Mouse (Mus musculus): Measurements from ENCODE around the gene Cenpl. TPM values are rescaled to one million over a fixed set of nuclear protein-coding genes. Genes with fewer than 3 reads are reported as not detected.

Cenpl gene
- polyA plus RNA-seq, 1 experiment from 2014 or later, result 33.0 TPM

DNA sequence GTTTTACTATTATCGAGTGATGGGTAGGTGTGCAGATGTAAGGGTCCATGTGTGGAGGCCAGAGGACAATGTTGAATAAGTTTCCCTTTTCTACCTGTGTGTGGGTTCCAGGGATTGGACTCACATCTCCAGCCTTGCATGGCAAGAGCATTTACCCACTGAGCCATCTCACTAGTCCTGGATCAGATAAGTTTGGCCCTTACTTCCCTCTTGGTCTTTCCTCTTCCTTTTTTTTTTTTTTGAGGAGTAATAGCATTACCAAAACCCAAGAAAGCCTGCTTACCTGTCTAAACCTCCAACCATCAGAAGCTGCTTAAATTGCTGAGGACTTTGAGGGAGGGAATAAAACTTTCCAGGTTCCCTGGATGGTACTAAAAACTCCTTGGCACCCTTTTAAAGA, 13.3 kb upstream of the Cenpl start:
- H3K27me3 ChIP-seq, result no peaks in the 10 kb centered on the region
- H3K9me3 ChIP-seq (replicated peaks), result no peaks in the 10 kb centered on the region
- H3K4me2 ChIP-seq, result no peak overlapping the region
- no peak for ATAC-seq
- no peak overlapping the region for H3K4me3 ChIP-seq
- H3K27ac ChIP-seq, result no peak overlapping the region
- H3K9ac ChIP-seq, result no peak overlapping the region
- H3K36me3 ChIP-seq (ENCODE audit: poor library complexity, severe bottlenecking), result peaks cover 47% of the 10 kb centered on the region
- no peaks in the 10 kb centered on the region for H3K4me1 ChIP-seq
- 96% methylated on average over 1 of the region's 1 CpGs for WGBS

DNA sequence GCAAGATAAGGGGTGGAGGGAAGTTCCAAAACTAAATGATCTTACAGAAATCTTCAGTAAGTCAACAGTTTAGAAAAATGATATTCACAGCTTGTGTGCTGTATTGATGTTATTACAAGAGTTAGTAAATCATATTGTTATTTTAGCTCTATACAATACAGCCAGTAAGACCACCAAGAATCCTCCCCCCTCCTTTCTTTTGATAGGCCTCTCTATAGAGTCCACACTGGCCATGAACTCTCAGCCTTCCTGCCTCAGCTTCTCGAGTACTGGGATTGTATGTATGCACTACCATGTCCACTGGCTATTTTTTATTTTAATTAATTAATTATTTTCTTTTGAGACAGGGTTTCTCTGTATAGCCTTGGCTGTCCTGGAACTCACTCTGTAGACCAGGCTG, 7.2 kb upstream of the Cenpl start:
- no peak for ATAC-seq
- H3K9me3 ChIP-seq (replicated peaks), result no peaks in the 10 kb centered on the region
- 75% methylated on average over 1 of the region's 1 CpGs for WGBS
- H3K4me2 ChIP-seq, result no peak overlapping the region
- H3K9ac ChIP-seq, result no peak overlapping the region
- no peaks in the 10 kb centered on the region for H3K27me3 ChIP-seq
- no peak overlapping the region for H3K4me3 ChIP-seq
- H3K36me3 ChIP-seq (ENCODE audit: poor library complexity, severe bottlenecking), result peaks cover 30% of the 10 kb centered on the region
- H3K27ac ChIP-seq, result no peak overlapping the region
- H3K4me1 ChIP-seq, result no peaks in the 10 kb centered on the region

DNA sequence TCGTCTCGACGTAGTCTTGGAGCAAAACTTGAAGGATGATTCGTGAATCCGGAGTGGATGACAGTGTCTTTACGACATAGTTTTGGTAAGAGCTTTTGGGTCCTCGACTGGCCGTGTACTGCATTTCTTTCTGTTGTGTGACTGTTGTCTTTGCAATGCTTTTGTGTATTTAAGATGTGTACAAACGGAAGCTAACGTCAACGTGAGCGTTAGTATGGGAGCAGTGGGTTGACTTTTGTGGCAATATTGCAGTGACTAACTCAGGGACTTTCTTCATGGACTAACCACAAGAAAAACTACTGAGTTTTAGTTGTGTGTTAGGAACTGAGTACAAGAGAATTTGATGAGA, 733 bp downstream of the Cenpl start:
- under 1% methylated on average over 12 of the region's 12 CpGs for WGBS
- Histone ChIP-seq H3K27me3 (no peaks in the 10 kb centered on the region), H3K4me2 (peak overlapping the region; percentile 83), H3K27ac (peak overlapping the region; percentile 51), H3K36me3 (ENCODE audit: poor library complexity, severe bottlenecking) (no peaks in the 10 kb centered on the region), H3K4me3 (peak overlapping the region; percentile 82), H3K9me3 (replicated peaks) (no peaks in the 10 kb centered on the region), H3K4me1 (peaks cover 45% of the 10 kb centered on the region), H3K9ac (peak overlapping the region; percentile 86)
- no peak for ATAC-seq

DNA sequence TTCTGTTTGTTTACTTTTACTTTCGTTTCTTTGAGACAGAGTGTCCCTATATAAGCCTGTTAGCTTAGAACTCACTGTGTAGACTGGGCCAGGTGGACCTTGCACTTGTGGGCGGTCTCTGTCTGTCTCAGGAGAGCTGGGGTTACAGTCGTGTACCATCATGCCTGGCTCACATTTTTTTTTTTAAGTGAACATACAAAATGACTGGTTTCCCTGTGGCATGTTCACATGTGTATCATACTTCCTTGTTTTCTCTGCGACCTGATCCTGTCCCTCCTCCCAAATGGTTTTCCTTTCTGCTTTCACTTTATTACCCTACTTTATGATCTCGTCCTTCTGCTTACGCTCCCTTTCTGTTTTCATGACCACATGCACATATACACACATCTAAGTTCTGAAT, 5.7 kb downstream of the Cenpl start:
- Histone ChIP-seq H3K4me1 (peaks cover 29% of the 10 kb centered on the region), H3K4me3 (no peak overlapping the region), H3K9ac (no peak overlapping the region), H3K27ac (no peak overlapping the region), H3K36me3 (ENCODE audit: poor library complexity, severe bottlenecking) (peaks cover 23% of the 10 kb centered on the region), H3K27me3 (no peaks in the 10 kb centered on the region), H3K9me3 (replicated peaks) (no peaks in the 10 kb centered on the region), H3K4me2 (no peak overlapping the region)
- ATAC-seq, result no peak
- 90% methylated on average over 6 of the region's 6 CpGs for WGBS

DNA sequence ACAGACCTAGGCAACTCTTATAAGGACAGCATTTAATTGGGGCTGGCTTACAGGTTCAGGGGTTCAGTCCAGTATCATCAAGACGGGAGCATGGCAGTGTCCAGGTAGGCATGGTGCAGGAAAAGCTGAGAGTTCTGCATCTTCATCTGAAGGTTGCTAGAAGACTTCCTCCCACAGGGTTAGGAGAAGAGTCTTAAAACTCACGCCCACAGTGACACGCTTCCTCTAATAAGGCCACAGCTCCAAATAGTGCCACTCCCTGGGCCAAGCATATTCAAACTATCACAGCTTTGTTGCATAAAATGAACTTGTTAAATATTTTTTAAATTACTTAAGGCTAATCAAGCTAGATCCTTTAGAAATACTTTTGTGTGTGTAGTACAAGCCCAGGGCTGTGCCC, 6.7 kb downstream of the Cenpl start:
- WGBS, result 92% methylated on average over 3 of the region's 3 CpGs
- H3K4me3 ChIP-seq, result no peak overlapping the region
- H3K9ac ChIP-seq, result no peak overlapping the region
- no peak for ATAC-seq
- H3K4me1 ChIP-seq, result peaks cover 19% of the 10 kb centered on the region
- H3K27me3 ChIP-seq, result no peaks in the 10 kb centered on the region
- H3K9me3 ChIP-seq (replicated peaks), result no peaks in the 10 kb centered on the region
- H3K4me2 ChIP-seq, result no peak overlapping the region
- no peak overlapping the region for H3K27ac ChIP-seq
- H3K36me3 ChIP-seq (ENCODE audit: poor library complexity, severe bottlenecking), result peaks cover 30% of the 10 kb centered on the region

DNA sequence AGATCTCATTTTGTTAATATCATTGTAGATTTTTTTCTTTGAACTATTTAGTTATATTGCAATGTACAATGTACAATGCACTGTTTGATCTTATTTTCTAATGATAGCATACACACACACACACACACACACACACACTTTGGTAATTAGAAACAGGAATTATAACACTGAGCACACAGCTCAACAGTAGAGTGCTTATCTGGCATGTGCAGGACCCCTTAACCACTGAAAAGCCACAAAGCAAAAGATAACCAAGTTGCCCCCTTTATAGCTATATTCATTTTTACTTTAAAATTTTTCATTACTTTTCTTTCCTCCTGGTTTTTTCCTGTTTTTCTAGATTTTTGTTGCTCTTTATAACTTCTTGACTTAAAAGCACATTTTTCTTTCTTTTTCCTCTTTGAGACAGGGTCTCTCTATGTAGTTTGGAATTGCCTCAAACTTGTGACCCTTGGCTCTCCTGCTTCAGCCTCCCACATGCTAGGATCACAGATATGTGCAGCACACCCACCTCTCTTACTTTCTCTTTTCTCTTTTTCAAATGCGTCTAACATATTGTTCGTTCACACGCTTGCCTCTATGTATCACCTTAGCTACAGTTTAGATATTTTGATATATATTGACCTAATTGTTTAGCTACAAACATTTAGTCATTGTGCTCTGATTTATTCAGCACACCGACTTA, 29.4 kb downstream of the Cenpl start:
- WGBS, result 96% methylated on average over 4 of the region's 4 CpGs
- Histone ChIP-seq H3K4me3 (no peak overlapping the region), H3K4me2 (no peak overlapping the region), H3K27ac (no peak overlapping the region), H3K9ac (no peak overlapping the region), H3K9me3 (replicated peaks) (no peaks in the 10 kb centered on the region), H3K36me3 (ENCODE audit: poor library complexity, severe bottlenecking) (peaks cover 46% of the 10 kb centered on the region), H3K4me1 (no peaks in the 10 kb centered on the region), H3K27me3 (no peaks in the 10 kb centered on the region)
- no peak for ATAC-seq

DNA sequence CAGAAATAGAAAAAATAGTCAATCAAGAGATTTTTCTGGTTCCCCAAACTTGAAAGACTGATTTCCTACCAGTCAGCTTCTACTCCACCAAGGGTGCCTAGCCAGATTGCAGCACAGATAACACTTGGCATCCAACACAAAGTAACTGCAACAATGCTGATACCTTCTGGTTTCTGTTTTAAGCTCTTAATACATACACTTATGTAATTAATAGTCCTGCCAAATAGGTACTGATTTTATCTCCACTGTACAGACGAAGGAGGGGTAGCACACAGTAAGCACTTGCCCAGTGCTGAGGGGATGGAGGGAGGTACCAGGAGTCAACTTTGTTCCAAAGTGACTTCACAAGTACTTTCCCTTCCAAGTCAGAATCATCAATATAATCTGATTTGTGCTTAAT, 33.3 kb downstream of the Cenpl start:
- H3K4me3 ChIP-seq, result no peak overlapping the region
- H3K27me3 ChIP-seq, result no peaks in the 10 kb centered on the region
- no peak for ATAC-seq
- H3K36me3 ChIP-seq (ENCODE audit: poor library complexity, severe bottlenecking), result peaks cover 37% of the 10 kb centered on the region
- H3K9me3 ChIP-seq (replicated peaks), result no peaks in the 10 kb centered on the region
- no peak overlapping the region for H3K27ac ChIP-seq
- WGBS, result 95% methylated on average over 1 of the region's 1 CpGs
- no peak overlapping the region for H3K9ac ChIP-seq
- no peak overlapping the region for H3K4me2 ChIP-seq
- H3K4me1 ChIP-seq, result no peaks in the 10 kb centered on the region

DNA sequence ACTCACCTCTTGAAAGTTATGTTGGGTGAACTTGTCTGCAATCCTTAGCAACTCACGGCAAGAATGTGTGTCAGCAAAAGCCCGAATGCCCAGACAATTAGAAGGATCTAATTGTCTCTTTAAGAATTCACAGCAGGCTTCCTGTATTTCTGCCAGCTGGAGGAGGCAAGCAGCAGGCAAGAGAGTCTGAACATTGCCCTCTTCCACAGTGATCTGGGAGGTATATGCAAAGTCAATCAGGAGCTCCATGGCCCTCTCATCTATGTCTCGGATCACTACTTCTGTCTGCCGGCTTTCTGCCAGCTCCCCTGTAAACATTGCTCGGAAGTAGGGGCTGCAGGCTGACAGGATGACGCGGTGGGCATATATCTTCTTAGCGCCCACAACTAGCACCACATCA, 38.7 kb downstream of the Cenpl start:
- Histone ChIP-seq H3K9me3 (replicated peaks) (no peaks in the 10 kb centered on the region), H3K27me3 (no peaks in the 10 kb centered on the region), H3K9ac (no peak overlapping the region), H3K4me1 (no peaks in the 10 kb centered on the region), H3K4me2 (no peak overlapping the region), H3K4me3 (no peak overlapping the region), H3K36me3 (ENCODE audit: poor library complexity, severe bottlenecking) (peaks cover 21% of the 10 kb centered on the region), H3K27ac (no peak overlapping the region)
- 78% methylated on average over 8 of the region's 8 CpGs for WGBS
- ATAC-seq, result no peak

DNA sequence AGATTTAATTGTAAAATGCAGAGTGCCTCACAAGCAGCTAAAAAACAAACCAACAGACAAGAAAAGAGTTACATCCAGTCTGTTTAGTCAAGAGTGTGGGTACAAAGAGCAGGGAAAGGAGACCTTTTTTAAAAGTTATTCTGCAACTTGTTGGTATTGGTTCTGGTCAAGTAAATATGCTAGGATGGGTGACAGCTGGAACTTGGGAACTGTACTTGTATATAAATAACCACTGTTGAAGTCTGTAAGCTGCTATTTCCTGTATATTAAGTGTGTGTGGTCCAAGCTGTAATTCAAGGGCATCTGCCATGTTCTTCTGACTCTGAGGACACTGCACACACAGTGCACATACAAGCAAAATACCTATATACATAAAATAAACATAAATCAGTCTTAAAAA, 44.1 kb downstream of the Cenpl start:
- H3K4me3 ChIP-seq, result no peak overlapping the region
- H3K9ac ChIP-seq, result no peak overlapping the region
- H3K4me2 ChIP-seq, result no peak overlapping the region
- ATAC-seq, result no peak
- H3K27me3 ChIP-seq, result no peaks in the 10 kb centered on the region
- H3K4me1 ChIP-seq, result no peaks in the 10 kb centered on the region
- no peaks in the 10 kb centered on the region for H3K9me3 ChIP-seq (replicated peaks)
- no peak overlapping the region for H3K27ac ChIP-seq
- peaks cover 3% of the 10 kb centered on the region; the same call in 1 of the 2 replicates for H3K36me3 ChIP-seq (ENCODE audit: poor library complexity, severe bottlenecking)

DNA sequence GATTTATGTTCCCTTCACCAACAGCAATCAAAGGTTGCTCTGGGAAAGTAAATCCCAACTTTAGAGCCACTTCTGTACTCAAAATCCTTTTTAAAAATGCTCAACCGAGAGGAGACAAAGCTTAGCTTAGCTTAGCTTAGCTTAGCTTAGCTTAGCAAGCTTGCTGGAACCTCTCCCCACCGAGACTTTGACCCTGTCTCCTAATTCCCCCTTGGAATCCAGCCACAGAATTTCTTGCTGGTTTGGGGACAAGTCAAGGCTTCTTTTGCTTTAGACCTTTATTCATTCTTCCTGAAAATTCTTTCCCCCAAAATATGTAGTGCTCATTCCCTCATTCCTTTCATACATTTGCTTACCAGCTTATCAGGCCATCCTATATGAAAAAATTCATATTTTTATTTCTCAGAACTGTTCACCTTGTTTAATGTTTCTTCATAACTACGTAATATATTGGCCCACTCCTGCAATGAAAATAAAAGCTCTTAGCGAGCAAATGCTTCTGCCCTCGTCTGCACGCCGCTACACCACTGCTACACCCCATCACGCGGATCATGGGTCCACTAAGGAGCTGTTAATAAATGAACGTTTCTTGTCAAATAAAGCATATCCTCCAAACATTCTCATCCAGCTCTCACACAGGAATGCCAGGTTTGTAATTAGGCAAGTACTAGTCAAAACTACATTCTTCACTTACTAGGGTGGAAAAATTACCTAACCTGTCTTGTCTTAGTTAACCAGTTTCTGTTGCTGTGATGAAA, 52.3 kb downstream of the Cenpl start:
- ATAC-seq, result no peak
- Histone ChIP-seq H3K36me3 (ENCODE audit: poor library complexity, severe bottlenecking) (peaks cover 14% of the 10 kb centered on the region), H3K4me3 (no peak overlapping the region), H3K4me1 (no peaks in the 10 kb centered on the region), H3K27ac (no peak overlapping the region), H3K27me3 (no peaks in the 10 kb centered on the region), H3K9me3 (replicated peaks) (no peaks in the 10 kb centered on the region), H3K4me2 (no peak overlapping the region), H3K9ac (no peak overlapping the region)
- 91% methylated on average over 10 of the region's 10 CpGs for WGBS

DNA sequence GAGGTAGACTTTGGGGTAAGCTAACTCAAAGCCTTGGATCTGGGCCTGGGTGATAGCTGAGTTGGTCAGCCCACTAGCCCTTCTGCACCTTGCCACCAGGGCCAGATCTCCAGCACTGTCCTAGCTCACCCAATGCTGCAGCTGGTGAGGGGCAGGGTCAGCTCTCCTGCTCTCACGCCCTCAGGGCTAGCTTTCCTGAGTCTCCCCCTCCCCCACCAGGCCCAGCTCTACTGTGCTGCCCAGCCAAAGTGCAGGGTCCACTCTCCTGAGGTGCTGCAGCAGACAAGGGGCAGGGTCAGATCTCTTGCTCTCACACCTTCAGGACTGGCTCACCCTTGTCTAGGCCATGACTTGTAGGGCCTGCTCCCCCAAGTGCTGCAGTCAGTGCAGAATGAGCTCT, 55.9 kb downstream of the Cenpl start:
- H3K36me3 ChIP-seq (ENCODE audit: poor library complexity, severe bottlenecking), result peaks cover 9% of the 10 kb centered on the region; the same call in 1 of the 2 replicates
- H3K27me3 ChIP-seq, result no peaks in the 10 kb centered on the region
- no peak overlapping the region for H3K27ac ChIP-seq
- H3K4me1 ChIP-seq, result peaks cover 14% of the 10 kb centered on the region
- H3K4me2 ChIP-seq, result no peak overlapping the region
- no peak overlapping the region for H3K4me3 ChIP-seq
- ATAC-seq, result no peak
- H3K9me3 ChIP-seq (replicated peaks), result no peaks in the 10 kb centered on the region
- no peak overlapping the region for H3K9ac ChIP-seq
- WGBS, result 89% methylated on average over 1 of the region's 1 CpGs

DNA sequence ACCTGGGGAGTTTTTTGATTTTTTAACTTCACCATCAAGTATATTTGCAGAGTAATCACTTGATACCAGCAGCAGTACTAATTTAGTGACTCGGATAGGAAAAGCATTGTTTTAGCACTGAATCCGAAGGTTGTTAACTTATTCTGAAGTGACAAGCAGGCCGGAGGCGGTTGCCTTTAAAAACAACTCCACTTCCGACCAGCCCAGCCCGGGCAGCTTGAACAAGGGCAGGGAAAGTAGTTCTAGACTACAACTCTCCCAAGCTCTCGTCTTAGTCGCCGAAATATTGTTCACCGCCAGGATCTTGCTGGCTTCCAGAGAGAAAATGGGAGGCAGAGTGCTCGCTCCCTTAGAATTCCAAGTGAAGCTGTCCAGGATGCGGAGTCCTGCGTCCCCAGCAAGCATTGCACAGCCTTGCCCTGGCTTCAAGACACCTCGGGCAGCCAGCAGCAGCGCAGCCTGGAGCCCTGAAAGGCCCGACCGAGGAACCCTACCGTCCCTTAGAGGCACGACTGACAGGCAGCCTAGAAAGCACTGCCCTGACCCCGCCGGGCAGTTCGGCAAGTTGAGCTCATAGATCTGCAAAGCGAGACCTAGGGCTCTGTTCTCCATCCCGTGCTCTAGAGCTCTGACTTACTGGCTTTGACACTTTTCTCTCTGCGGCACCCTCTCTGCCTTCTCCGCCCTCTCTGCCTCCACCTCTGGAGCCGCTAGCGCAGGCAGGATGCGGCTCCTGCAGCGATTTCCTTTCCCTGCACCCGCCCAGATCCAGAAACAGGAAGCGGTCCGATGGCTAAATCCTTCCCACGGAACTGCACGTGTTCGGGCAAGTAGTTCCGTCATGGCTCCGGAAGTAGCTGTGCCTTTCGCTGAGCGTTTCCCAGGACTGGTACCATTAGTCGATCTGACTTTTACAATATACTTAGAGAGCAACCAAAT, 60.5 kb downstream of the Cenpl start, which contains the start of gene Klhl20:
Gene Klhl20 (minus strand): TSS at position 786 of the 939 bp plus-strand sequence.
- peak within 1 kb of the TSS; percentile 83 for H3K9ac ChIP-seq
- H3K4me2 ChIP-seq, result peak within 1 kb of the TSS; percentile 84
- peak; percentile 99 for ATAC-seq
- H3K36me3 ChIP-seq (ENCODE audit: poor library complexity, severe bottlenecking), result peaks cover 8% of the 10 kb centered on the region; the same call in 1 of the 2 replicates
- H3K9me3 ChIP-seq (replicated peaks), result no peaks in the 10 kb centered on the region
- 3% methylated on average over 41 of the region's 41 CpGs for WGBS
- H3K27me3 ChIP-seq, result peaks cover 8% of the 10 kb centered on the region
- peaks cover 14% of the 10 kb centered on the region for H3K4me1 ChIP-seq
- H3K27ac ChIP-seq, result peak within 1 kb of the TSS; percentile 78
- H3K4me3 ChIP-seq, result peak within 1 kb of the TSS; percentile 75
